Mouse (Mus musculus): ENCODE data around the gene Ssbp2. TPM values are rescaled to one million over a fixed set of nuclear protein-coding genes. Genes with fewer than 3 reads are reported as not detected.

The Ssbp2 gene
- total RNA-seq, 1 experiment from 2014 or later = 12.4 TPM

DNA sequence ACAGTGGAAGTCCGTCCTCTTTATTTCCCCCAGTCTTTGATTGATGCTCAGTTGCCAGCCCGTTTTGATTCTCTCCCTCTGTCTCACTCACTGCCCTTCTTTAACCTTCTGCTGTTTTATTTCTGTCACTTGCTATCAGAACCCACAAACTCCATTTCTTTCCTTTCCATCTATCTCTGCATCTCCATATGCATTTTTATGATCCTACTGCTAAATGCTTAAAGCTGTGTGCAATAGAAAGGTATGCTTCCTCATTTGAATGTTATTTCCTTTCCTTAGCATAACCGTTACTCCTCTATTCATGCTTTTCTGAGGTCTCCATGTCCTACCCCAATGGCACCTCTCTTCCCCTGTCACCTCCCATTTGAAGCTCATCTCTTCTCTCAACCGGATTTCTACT is 594 bp upstream of the Ssbp2 start:
- ATAC-seq (replicated peaks; ENCODE audit: insufficient number of reproducible peaks, low FRiP score, low TSS enrichment, poor library complexity, severe bottlenecking) = no peak

DNA sequence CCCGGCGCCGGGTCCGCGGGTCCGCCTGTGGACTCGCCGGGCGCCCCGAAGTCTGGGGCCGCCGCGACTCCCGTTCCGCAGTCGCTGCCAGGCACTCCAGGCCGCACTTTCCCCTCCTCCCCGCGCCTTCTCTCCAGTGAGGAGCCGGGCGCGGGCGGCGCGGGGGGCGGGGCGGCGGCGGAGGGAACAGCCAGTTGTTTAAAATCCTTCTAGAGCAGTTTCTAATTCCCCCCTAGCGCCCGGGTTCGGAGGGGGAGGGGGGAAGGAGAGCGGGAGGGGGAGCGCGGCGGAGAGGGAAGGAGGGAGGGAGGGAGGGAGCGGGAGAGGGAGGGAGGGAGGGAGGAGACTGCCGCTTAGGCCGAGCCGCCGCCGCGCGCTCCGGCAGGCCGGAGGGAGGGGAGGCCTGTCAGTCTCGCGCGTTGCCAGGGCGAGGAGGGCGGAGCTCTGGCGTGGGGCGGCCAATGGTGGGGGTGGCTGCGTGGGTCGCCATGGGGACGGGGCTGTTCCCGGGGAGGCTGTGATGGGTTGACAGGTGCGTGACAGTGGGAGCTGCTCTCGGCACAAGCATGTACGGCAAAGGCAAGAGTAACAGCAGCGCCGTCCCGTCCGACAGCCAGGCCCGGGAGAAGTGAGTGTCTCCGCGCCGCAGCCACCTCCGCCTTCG is 670 bp downstream of the Ssbp2 start:
- ATAC-seq (replicated peaks; ENCODE audit: insufficient number of reproducible peaks, low FRiP score, low TSS enrichment, poor library complexity, severe bottlenecking) = peak; percentile 93

DNA sequence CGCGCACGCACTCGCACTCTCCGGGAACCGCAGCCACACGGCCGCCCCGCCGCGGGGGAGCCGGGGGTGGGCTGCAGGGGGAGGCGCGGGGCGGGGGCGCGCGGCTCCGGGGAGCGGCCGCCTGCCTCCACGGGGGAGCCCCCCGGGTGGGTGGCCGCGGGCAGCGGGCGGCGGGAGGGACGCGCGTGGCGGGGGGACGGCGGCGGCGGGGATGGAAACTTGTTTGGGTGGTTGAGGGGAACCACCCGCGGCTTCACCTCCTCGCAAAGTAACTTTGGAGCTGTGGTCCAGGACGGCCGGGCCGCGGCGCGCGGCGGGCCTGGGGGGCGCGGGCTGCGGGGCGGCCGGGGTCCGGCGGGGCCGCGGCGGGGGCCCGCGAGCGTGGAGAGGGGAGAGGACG is 1.2 kb downstream of the Ssbp2 start:
- no peak for ATAC-seq (replicated peaks; ENCODE audit: insufficient number of reproducible peaks, low FRiP score, low TSS enrichment, poor library complexity, severe bottlenecking)

DNA sequence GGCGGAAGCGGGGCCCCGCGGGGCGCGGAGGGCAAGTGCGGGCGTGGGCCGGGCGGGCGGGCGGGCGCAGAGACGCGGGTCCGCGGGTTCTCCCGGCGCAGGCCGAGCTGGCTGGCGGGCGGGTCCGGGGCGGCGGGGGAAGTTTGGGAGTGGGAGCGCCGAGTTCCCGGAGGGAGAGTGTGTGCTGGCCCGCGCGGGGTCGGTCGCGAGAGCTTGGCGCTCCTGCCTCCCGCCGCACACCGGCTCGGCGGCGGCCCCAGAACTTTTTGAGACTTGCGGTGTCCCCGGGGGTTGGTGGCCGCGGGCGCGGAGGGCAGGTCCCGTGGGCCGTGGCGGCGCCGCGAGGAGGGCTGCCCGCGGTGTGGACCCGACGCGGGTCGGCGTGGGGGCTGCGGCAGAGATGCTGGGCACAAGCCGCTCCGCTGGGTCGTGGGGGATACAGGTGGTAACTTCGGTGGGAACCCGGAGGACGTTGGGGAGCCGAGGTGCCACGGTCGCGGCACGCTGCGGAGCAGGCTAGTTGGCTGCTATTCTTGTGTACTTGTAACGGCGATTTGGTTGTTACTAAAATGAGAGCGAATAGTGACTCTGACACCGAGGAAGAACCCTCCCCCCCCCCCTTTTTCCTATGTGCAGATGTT is 1.7 kb downstream of the Ssbp2 start:
- ATAC-seq (replicated peaks; ENCODE audit: insufficient number of reproducible peaks, low FRiP score, low TSS enrichment, poor library complexity, severe bottlenecking) = no peak

DNA sequence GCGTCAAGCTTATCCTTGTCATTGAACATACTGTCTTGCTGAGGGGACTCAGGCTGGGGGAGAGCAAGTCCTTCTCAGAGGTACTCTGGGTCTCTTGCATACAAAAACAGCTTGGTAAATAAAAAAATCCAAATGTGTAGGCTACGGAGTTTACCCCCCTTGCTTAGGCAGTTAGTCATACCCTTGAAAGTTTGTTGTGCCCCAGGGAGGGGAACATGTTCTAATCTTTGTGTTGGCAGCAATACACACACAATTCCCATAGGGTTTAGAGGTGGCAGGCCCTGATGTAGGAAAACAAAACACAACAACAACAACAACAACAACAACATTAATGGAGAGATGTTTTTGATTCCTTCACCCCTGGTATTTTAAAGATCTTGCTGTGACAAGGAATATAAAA is 2.3 kb downstream of the Ssbp2 start:
- no peak for ATAC-seq (replicated peaks; ENCODE audit: insufficient number of reproducible peaks, low FRiP score, low TSS enrichment, poor library complexity, severe bottlenecking)

DNA sequence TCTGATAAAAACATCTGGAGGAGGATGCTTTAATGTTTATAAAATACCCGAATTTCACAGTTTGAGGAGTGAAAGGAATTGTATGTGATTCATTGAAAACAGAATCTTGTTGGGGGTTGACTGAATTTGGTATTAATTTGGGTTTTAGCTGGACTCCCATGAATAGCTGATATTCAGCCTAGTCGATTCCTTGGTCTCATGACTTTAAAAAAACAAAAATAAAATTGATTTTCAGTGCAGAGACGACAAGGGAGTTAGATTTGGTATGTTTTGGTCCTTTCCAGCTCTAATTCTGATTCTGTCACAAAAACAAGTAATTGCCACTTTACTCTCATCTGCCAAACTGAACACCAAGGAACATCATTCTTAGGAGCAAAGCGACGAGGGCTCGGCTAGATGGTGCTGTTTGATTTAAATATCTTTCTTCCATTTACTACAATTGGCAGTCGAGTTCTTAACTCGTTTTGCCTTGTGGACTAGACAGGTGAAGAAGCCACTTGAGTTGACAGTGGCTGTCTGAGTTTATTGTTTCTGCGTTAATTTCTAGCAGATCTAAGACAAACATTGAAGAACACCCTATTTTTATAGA is 2.9 kb downstream of the Ssbp2 start:
- ATAC-seq (replicated peaks; ENCODE audit: insufficient number of reproducible peaks, low FRiP score, low TSS enrichment, poor library complexity, severe bottlenecking) = no peak

DNA sequence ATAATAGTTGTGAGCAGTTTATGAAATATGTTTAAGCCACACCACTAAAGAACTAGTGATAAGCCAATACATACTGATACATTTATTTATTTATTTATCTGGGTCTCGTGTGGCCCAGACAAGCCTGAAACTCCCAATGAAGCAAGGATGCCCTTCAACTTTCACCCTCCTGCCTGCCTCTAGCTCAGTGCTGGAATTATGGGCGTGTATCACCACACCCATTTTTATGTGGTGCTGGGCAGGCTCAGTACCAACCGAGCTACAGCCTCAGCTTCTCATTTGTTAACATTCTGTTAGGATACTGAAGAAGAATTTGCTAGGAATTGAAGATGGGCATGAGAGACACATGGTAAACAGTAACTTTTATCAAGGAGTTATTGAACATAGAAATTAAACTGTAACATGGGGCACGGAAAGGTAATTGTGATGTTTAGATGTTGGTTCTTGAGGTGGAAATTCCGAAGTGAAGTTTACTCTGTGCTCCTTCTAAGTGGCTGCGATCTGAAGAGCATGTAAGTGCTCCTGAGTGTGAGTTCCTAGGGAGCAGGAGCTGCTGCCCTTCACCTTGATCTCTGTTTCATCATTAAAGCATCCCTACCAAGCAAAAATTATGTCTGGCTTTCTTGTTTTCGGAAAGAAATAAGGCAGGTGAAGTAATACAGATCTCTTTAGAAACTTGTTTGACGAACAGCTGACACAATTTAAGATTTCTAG is 5.1 kb downstream of the Ssbp2 start:
- no peak for ATAC-seq (replicated peaks; ENCODE audit: insufficient number of reproducible peaks, low FRiP score, low TSS enrichment, poor library complexity, severe bottlenecking)

DNA sequence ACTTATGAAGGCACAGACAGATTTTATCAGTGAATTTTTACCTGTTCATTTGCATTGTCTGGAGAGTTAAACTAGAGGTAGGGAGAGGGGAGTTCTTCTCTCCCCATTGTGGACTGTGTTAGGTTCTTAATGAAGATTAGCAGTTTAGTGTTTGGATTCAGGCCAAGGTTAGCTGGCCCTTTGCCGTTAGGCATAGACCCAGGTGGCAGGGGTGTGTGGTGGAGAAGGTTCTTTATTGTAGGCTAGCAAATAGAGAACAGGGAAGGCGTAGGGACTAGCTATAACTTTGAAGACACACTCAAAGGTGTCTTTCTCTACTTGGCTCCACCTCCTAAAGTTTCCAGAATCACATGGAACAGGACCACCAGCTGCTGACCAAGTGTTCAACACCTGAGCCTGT is 11.5 kb downstream of the Ssbp2 start:
- no peak for ATAC-seq (replicated peaks; ENCODE audit: insufficient number of reproducible peaks, low FRiP score, low TSS enrichment, poor library complexity, severe bottlenecking)

DNA sequence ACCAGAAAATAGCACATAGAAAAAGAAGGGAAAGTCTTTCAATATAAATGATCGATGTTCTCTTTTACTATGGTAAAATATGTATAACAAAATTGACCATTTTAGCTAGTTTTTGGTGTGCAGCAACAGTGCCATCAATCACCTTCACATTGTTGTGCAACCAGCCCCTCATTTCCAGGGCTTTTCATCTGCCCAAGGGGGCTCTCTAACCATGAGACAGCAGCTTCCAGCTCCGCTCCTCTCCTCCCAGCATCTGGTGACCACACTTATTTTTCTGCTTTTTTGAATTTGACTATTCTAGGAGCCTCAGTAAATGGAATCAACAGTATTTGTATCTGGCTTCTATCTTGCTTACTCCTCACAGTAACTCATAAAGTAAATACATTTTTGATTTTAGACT is 11.9 kb downstream of the Ssbp2 start:
- no peak for ATAC-seq (replicated peaks; ENCODE audit: insufficient number of reproducible peaks, low FRiP score, low TSS enrichment, poor library complexity, severe bottlenecking)

DNA sequence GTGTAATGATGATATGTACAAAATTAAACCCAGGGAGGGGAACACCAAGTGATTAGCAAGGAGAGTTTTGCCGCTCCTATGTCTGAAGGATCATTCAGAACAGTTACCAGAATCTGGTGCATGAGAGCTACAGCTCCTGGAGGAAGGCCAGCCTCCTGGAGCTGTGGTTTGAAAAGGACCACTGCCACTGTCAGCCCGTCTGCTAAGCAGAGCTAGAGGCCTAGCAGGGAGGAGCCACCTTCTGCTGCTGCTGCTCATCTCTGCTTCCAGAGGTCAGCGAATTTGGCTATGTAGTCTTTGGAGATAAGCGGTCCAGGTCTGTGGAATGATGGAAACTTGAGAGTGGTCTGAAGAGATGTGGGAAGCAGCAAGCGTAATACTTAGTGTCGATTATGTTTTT is 13.4 kb downstream of the Ssbp2 start:
- no peak for ATAC-seq (replicated peaks; ENCODE audit: insufficient number of reproducible peaks, low FRiP score, low TSS enrichment, poor library complexity, severe bottlenecking)

DNA sequence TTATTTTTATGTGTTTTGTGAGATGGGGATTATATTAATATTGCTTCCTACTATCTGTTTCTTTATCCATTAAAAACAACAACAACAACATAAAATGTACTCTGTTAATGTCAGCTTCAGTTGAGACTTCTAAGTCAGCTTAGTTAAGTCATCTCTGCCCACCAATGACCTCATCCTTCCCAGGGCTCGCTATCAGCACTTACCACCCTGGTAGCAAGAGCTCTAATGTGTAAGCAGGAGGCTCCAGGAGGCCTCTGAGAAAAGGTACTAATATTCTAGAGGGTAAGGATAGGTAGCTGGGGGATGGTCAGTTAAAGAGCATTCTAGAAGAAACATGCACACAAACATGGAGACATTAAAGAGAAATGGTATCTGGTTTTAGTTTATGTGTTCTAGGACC is 13.9 kb downstream of the Ssbp2 start:
- no peak for ATAC-seq (replicated peaks; ENCODE audit: insufficient number of reproducible peaks, low FRiP score, low TSS enrichment, poor library complexity, severe bottlenecking)

DNA sequence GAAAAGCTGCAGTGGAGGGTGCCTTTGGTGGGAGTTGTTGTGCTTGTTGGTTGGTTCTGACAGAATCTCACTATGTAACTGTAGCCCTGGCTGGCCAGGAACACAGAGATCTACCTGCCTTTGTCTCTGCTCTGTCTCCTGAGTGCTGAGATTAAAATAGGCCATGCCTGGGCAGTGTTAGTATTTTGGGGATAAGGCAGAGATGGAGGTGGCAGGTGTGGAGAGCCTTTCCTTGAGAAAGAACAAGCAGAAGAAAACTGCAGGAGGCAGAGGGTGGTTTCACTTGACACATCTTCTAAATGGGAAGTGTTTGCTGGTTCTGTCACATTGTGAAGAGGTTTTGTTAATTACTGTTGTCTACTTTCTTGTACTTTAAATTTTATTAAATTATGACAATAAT is 15.8 kb downstream of the Ssbp2 start:
- no peak for ATAC-seq (replicated peaks; ENCODE audit: insufficient number of reproducible peaks, low FRiP score, low TSS enrichment, poor library complexity, severe bottlenecking)

DNA sequence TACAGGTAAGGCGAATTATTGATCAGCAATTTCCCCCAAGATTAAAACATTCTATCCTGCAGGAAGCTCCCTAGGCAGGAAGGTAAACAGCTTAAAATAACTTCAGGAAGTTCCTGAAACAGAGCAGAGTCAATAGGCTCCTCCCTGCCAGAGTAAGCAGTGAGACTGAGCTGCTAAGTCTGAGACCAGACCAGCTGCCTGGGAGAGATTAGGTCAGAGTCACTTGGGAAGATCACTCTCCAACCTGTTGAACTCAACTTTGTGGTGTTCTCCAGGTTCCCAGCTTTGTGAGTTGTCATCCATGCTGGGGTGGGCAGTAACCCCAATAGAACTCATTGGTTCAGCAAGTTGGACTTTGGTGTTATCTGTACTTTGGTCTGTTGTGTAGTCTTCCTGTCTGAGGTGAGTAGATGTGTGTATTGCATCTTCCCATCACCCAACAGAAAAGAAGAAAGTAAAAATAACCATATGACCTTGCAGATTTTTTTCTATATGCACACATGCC is 16.6 kb downstream of the Ssbp2 start:
- ATAC-seq (replicated peaks; ENCODE audit: insufficient number of reproducible peaks, low FRiP score, low TSS enrichment, poor library complexity, severe bottlenecking) = no peak

DNA sequence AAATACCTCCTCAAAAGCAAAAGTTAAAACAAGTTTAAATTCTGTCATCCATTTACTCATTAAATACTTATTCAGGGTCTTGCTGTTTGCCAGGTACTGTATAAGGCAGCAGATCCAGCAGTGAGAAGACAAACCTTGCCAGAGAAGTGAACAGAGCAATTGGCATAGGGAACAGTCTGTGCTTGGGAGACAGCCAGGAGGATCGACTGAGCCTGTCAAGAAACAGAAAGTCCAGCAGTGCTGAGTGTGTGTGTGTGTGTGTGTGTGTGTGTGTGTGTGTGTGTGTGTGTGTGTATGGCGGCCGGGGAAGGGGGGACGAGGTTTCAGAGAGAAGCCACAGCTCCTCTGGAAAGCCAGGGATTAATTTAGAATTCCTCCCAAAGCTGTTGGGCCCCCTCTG is 17.9 kb downstream of the Ssbp2 start:
- ATAC-seq (replicated peaks; ENCODE audit: insufficient number of reproducible peaks, low FRiP score, low TSS enrichment, poor library complexity, severe bottlenecking) = no peak

DNA sequence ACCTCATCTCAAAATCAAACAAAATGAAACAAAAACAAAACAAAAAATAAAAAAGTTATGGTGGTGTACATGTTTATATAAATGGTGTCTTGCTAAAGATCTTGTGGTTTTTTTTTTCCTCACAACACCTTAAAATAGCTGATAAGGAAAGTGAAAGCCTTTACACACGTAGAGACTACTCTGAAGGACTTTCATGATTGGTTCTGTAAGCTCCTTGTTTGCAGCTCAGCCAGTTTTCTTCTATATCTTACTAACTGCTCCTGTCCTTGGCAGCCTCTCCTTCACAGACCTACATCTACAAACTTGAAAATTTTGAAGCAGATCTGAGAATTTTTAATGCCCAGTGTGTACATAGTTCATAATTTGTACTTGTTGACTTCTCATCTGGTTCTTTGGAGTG is 24.2 kb downstream of the Ssbp2 start:
- ATAC-seq (replicated peaks; ENCODE audit: insufficient number of reproducible peaks, low FRiP score, low TSS enrichment, poor library complexity, severe bottlenecking) = no peak

DNA sequence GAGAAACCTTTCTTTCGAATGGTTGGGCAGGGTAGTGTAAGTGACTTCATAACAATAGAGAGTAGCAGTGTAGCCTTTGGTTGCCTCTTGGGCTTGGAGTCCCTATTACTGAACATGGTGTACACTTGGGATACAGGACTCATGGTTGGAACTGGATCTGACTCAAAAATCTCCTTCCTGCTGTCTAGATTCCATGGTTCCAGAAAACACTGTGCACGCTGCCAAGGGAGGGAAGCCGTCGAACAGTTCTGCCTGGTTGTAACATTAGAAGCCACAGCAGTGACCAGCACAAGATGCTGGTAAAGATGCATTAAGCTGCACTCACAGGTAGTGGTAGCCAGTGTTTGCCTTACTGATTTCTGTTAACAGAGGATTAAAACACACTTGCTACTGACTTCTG is 32.0 kb downstream of the Ssbp2 start:
- no peak for ATAC-seq (replicated peaks; ENCODE audit: insufficient number of reproducible peaks, low FRiP score, low TSS enrichment, poor library complexity, severe bottlenecking)

DNA sequence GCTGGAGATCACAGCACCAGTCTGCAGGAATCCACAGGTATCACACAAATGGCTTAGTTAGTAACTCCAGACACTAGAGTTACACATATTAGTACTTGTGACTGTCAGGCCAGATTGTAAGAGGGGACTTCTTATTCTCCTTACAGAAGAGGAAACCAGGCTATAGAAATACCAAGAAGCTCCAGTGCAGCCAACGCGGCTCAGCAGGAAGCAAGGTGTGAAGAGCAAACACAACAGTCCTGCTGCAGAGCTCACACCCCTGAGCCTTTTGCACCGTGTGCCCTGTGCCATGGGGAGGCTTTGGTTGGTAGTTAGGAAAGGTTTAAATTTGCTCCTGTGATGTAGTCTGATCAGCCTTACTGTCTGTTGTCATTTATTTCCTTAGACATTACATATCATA is 37.0 kb downstream of the Ssbp2 start:
- ATAC-seq (replicated peaks; ENCODE audit: insufficient number of reproducible peaks, low FRiP score, low TSS enrichment, poor library complexity, severe bottlenecking) = no peak

DNA sequence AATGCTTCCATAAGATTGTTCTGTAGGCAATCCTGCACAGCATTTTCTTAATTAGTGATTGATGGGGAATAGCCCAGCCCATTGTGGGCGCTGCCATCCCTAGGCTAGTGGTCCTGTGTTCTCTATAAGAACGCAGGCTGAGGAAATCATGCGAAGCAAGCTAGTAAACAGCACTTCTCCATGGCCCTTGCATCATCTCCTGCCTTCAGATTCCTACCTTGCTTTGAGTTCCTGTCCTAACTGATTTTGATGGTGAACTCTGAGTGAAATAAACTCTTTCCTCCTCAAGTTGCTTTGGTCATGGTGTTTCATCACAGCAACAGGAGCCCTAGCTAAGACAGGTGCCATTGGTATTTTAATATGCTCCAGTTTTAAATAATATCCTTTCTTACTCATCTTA is 41.7 kb downstream of the Ssbp2 start:
- ATAC-seq (replicated peaks; ENCODE audit: insufficient number of reproducible peaks, low FRiP score, low TSS enrichment, poor library complexity, severe bottlenecking) = no peak

DNA sequence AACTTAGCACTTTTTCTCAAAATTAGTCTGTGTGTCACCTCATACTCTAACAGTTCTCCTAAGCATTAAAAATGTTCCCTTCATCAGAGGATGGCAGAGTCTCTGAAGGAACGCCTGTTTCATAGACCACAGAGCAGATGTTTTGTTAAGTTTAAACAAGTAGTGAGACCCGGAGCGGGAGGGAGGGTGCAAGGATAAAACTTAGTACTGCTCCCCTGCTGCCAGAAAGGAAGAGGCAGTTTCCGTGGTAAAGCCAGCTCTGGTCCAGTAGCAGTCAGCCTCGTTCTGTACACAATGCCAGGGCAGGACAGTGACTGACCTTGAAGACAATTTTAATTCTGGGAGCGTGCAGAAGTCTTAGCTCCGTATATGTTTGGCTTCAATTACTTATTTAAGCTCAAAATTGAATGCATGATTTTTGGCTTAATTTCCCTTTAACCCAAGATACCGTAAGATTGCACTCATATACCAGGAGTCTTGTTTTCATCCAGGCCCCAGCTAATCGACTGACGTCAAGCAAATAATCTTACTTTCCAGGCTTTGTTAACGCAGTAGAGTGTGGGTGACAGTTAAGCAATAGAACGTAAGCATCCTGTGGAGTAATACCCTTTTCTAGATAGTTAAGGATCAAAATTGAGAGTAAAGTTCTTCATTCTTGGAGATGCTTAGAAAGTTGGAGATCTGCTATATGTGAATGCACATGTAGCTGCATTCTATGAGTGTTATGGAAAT is 42.7 kb downstream of the Ssbp2 start:
- no peak for ATAC-seq (replicated peaks; ENCODE audit: insufficient number of reproducible peaks, low FRiP score, low TSS enrichment, poor library complexity, severe bottlenecking)
